Mouse (Mus musculus) intestine, embryonic 14.5 days (tissue): Measurements from ENCODE around the gene Nbea. TPM values are rescaled to one million over a fixed set of nuclear protein-coding genes. Genes with fewer than 3 reads are reported as not detected.

ENCODE experiments used
- ATAC-seq: fragments of 200-750 bp; cut with Nextera tagmentation; replicated peaks from 2 replicates; pipeline ENCODE4 v1.8.0; 2017; ENCODE audit warnings: low read depth, moderate number of reproducible peaks, moderate TSS enrichment, moderate library complexity; ENCODE audit not compliant: low FRiP score, low TSS enrichment
- DNase-seq: peaks from one replicate; pipeline ENCODE4 v3.0.0-alpha.2; 2018; ENCODE audit warnings: low spot score
- H3K27ac ChIP-seq: fragments of 300-500 bp; sonication (generic); 2 replicates; pipeline ENCODE4 v1.5.1; 2014; ENCODE audit warnings: low read depth, mild to moderate bottlenecking, control low read depth
- H3K27me3 ChIP-seq: fragments of 300-500 bp; sonication (generic); replicated peaks from 2 replicates; pipeline ENCODE4 v1.6.1; 2014; ENCODE audit warnings: low read length, control low read depth; ENCODE audit not compliant: control insufficient read depth, insufficient read depth
- H3K36me3 ChIP-seq: fragments of 300-500 bp; sonication (generic); 2 replicates; pipeline ENCODE4 v1.6.1; 2014; ENCODE audit warnings: low read length, control low read depth; ENCODE audit not compliant: control insufficient read depth, insufficient read depth
- H3K4me1 ChIP-seq: fragments of 300-500 bp; sonication (generic); replicated peaks from 2 replicates; pipeline ENCODE4 v1.6.1; 2014; ENCODE audit warnings: low read length, control low read depth, mixed read lengths; ENCODE audit not compliant: control insufficient read depth, insufficient read depth
- H3K4me2 ChIP-seq: fragments of 300-500 bp; sonication (generic); 2 replicates; pipeline ENCODE4 v1.6.1; 2014; ENCODE audit warnings: low read length
- H3K4me3 ChIP-seq: fragments of 300-500 bp; sonication (generic); 2 replicates; pipeline ENCODE4 v1.5.1; 2014; ENCODE audit warnings: low read depth, low read length, control low read depth, mixed read lengths
- H3K9ac ChIP-seq: fragments of 300-500 bp; sonication (generic); 2 replicates; pipeline ENCODE4 v1.6.1; 2014; ENCODE audit warnings: mild to moderate bottlenecking, low read length
- H3K9me3 ChIP-seq: fragments of 300-500 bp; sonication (generic); 2 replicates; pipeline ENCODE4 v1.6.1; 2016; ENCODE audit warnings: low read length, control low read depth; ENCODE audit not compliant: control insufficient read depth
- WGBS: fragments of 180-500 bp; shearing (Covaris S2); extraction: QIAGEN DNeasy Blood & Tissue Kit; methylation state at CpG from one replicate; pipeline ENCODE4 v1.1.7; 2014; 5-methylcytosine and 5-hydroxymethylcytosine counted together
- polyA plus RNA-seq: library from polyadenylated mRNA; unstranded; fragments of >200 nt; fragmentation: Nextera tagmentation; extraction: Ambion mirVana; gene quantifications from 2 replicates; pipeline ENCODE4 v1.2.1, GENCODE M21; 2014

Nbea gene
- polyA plus RNA-seq, 1 experiment from 2014 or later = 18.7 TPM

DNA sequence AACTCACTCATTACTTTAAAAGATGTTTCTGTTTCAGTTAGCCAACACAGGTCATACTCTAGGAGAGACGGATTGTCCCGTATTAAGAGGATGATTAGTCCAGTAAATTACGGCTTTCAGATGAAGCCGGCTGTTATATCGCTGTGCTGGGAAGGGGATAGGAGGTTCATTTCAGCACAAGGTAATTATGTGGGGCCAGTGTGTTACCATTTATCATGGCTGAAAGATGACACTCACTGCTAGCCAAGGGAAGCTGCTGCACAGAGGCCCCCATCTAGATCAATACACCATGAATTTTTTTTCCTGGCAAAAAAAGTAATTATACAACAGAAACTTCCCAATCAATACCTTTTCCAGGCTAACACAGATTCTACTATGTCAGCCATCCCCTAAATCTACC is 353.3 kb downstream of the Nbea start:
- WGBS = 52% methylated on average over 5 of the region's 5 CpGs
- H3K27me3 ChIP-seq = no peaks in the 10 kb centered on the region
- no peak overlapping the region for H3K27ac ChIP-seq
- no peaks in the 10 kb centered on the region for H3K36me3 ChIP-seq
- no peaks in the 10 kb centered on the region for H3K9me3 ChIP-seq
- H3K4me2 ChIP-seq = no peak overlapping the region
- peaks cover 10% of the 10 kb centered on the region; the same call in 1 of the 2 replicates for H3K4me1 ChIP-seq
- ATAC-seq = no peak
- DNase-seq = no peak
- H3K4me3 ChIP-seq = no peak overlapping the region
- no peak overlapping the region for H3K9ac ChIP-seq

- Histone ChIP-seq H3K27me3 (no peaks in the 10 kb centered on the region), H3K27ac (no peak overlapping the region), H3K4me3 (no peak overlapping the region), H3K4me2 (no peak overlapping the region), H3K36me3 (no peaks in the 10 kb centered on the region), H3K9me3 (no peaks in the 10 kb centered on the region), H3K4me1 (peaks cover 10% of the 10 kb centered on the region; the same call in 1 of the 2 replicates), H3K9ac (no peak overlapping the region)
- ATAC-seq = 0 out of 2 replicates have a peak, but pooled peaks have one; percentile 26
- no peak for DNase-seq
- WGBS = 33% methylated on average over 10 of the region's 10 CpGs
Measured at GRCm38 (mm10) chr3:55828481-55829256, 354.8 kb downstream of the Nbea start.

DNA sequence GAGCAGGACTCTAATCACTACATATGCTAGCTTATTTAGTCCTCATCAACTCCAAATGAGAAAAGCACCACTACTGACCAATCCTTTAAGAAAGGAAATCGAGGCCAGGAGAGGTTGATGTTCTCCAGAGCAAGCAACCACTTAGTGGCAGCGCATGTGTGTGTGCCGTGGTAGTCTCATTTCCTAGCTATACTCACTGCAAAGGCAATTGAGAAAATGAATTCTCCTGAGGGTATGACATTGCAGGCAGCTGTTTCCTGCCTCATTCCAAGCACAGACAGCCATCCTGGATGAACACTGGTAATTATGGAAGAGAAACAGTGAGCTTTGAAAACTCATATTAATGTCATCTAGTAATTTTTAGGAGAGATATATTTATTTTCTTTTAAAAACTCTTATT is 358.6 kb downstream of the Nbea start:
- WGBS = 45% methylated on average over 3 of the region's 3 CpGs
- Histone ChIP-seq H3K27ac (no peak overlapping the region), H3K4me3 (no peak overlapping the region), H3K4me1 (peaks cover 10% of the 10 kb centered on the region; the same call in 1 of the 2 replicates), H3K27me3 (no peaks in the 10 kb centered on the region), H3K4me2 (no peak overlapping the region), H3K36me3 (no peaks in the 10 kb centered on the region), H3K9ac (no peak overlapping the region), H3K9me3 (no peaks in the 10 kb centered on the region)
- DNase-seq (no peak), ATAC-seq (no peak)

GRCm38 (mm10) chr3:55819598-55819997 is 363.9 kb downstream of the Nbea start:
- H3K4me2 ChIP-seq = no peak overlapping the region
- DNase-seq = no peak
- H3K36me3 ChIP-seq = 0 out of 2 replicates have a peak, but pooled peaks cover 3% of the 10 kb centered on the region
- H3K9me3 ChIP-seq = no peaks in the 10 kb centered on the region
- H3K27ac ChIP-seq = no peak overlapping the region
- no peaks in the 10 kb centered on the region for H3K4me1 ChIP-seq
- no peak overlapping the region for H3K9ac ChIP-seq
- ATAC-seq = no peak
- no peak overlapping the region for H3K4me3 ChIP-seq
- H3K27me3 ChIP-seq = no peaks in the 10 kb centered on the region

DNA sequence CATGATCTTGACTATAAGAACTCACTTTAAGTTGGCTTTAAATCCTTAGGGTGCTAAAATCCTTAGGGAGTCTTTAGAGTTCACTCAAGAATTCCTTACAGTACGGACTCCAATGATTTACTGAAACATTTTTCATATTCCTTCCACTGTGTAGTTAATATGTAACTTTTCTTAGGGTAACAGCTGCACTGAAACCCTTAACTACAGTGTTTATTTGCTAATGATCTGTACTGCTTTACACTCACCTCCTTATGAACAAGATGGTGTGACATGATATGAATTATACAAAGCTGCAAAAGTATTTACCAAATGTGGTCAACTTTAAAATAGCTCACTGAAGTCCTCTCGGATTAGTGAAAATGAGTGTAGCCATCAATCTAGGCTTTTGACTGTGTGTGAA is 365.4 kb downstream of the Nbea start:
- H3K4me2 ChIP-seq = no peak overlapping the region
- H3K27ac ChIP-seq = no peak overlapping the region
- DNase-seq = no peak
- 73% methylated on average over 2 of the region's 2 CpGs for WGBS
- H3K9me3 ChIP-seq = no peaks in the 10 kb centered on the region
- no peaks in the 10 kb centered on the region for H3K27me3 ChIP-seq
- H3K36me3 ChIP-seq = 0 out of 2 replicates have a peak, but pooled peaks cover 3% of the 10 kb centered on the region
- no peak overlapping the region for H3K4me3 ChIP-seq
- ATAC-seq = no peak
- no peak overlapping the region for H3K9ac ChIP-seq
- H3K4me1 ChIP-seq = no peaks in the 10 kb centered on the region

DNA sequence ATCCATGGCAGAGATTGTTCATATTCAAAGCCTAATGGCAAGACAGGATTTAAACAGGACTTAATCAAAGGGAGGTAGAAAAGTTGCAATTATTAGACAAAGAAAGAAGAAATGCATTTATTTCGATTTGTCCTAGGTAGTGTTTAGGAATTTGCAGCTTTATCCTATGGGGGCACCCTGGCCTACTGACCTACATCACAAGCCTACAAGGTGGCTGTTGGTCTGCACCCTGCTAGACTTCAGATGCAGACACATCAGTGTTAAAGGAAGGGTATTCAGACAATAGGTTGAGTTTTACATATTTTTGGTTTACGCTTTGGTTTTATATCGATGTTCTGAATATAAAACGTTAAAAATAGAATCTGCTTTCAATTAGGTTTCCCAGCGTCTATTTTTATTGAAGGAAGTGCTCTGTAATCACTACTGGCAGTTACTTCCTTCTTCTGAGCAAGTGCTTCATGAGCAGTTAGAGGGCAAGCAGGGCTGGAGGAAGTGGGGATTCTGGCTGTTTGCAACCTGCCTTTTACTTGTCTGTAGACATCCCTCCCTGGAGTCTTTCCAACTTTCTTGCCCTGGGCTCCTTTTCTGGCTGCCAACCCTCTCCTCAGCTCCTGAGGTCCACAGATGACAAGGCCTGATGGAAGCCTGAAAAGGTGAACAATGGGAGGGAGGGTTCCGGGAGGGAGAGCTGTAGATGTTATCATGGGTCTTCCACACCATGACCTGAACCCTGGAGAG is 366.7 kb downstream of the Nbea start:
- DNase-seq = no peak
- 74% methylated on average over 6 of the region's 6 CpGs for WGBS

GRCm38 (mm10) chr3:55816096-55816495 is 367.4 kb downstream of the Nbea start:
- Histone ChIP-seq H3K27me3 (no peaks in the 10 kb centered on the region), H3K36me3 (0 out of 2 replicates have a peak, but pooled peaks cover 3% of the 10 kb centered on the region), H3K4me3 (no peak overlapping the region), H3K4me2 (no peak overlapping the region), H3K4me1 (no peaks in the 10 kb centered on the region), H3K9me3 (no peaks in the 10 kb centered on the region), H3K9ac (no peak overlapping the region), H3K27ac (no peak overlapping the region)
- 72% methylated on average over 5 of the region's 5 CpGs for WGBS
- DNase-seq (no peak), ATAC-seq (no peak)

More for the DNA sequence above, 366.7 kb downstream of the Nbea start:
- Histone ChIP-seq H3K36me3 (0 out of 2 replicates have a peak, but pooled peaks cover 3% of the 10 kb centered on the region), H3K9me3 (no peaks in the 10 kb centered on the region), H3K4me1 (no peaks in the 10 kb centered on the region), H3K9ac (no peak overlapping the region), H3K4me2 (no peak overlapping the region), H3K27me3 (no peaks in the 10 kb centered on the region), H3K27ac (no peak overlapping the region), H3K4me3 (no peak overlapping the region)
- ATAC-seq = no peak

DNA sequence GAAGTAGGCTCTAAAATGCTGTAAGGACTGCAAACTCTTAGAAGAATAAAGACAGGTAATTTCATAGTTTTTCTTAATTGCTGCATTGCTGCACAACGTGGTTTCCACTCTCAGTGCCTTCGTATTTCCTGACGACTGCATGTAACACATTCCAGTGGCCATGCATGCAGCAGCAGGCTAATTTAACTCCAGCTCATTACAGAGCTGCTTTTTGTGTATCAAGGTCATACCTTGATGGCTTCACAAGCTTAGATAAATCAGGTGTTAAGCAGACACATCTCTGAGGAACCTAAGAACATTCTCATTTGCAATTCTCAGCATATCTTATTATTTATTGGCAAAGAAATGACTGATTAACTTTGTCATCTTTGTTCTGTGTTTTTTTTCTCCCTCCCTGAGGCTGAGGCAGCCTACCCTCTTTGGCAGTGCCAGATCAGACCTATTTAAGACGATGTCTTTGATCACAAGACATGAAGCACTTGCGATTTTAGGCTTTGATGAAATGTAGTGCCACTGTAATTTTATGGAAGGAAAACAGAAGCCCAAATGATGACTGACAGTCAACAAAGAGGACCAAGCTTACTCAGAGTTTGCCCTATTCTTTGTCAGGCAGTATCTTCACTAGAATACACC is 368.4 kb downstream of the Nbea start:
- no peak overlapping the region for H3K27ac ChIP-seq
- no peak overlapping the region for H3K9ac ChIP-seq
- no peaks in the 10 kb centered on the region for H3K4me1 ChIP-seq
- WGBS = 69% methylated on average over 5 of the region's 5 CpGs
- H3K4me2 ChIP-seq = no peak overlapping the region
- H3K36me3 ChIP-seq = 0 out of 2 replicates have a peak, but pooled peaks cover 3% of the 10 kb centered on the region
- H3K4me3 ChIP-seq = no peak overlapping the region
- no peaks in the 10 kb centered on the region for H3K9me3 ChIP-seq
- H3K27me3 ChIP-seq = no peaks in the 10 kb centered on the region
- ATAC-seq (no peak), DNase-seq (no peak)
